Mouse (Mus musculus) 3134 (cell line): ENCODE measurements at regions not wholly inside any gene's neighbourhood (a gene's known extent, or its start where the extent isn't known, plus 50 kb on each side); places are given as distances from the start of the nearest gene placed in this dataset.

Source experiments
- DNase-seq: peaks from one replicate; pipeline ENCODE4 v3.0.0-alpha.2; 2011; ENCODE audit warnings: low spot score; ENCODE audit not compliant: insufficient read length; ENCODE audit errors: extremely low read depth

DNA sequence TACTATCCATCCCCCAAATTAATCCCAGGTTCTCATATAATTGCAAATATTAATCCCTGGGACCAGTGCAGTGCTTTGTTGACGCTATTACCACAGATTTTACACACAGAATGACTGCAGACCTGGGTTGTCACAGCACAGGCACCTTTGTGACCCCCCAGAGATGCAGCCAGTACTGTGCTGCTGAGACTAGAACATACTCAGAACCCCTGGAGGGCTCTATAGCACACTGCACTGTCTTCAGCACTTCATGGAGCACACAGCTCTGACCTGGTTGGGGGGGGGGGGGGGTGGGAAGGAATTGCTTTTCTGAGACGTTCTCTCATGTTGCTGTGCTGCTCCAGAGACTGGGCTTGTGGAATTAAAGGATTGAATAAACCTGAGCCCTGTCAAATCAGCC, 154.9 kb upstream of the Gm34302 start:
- no peak for DNase-seq

DNA sequence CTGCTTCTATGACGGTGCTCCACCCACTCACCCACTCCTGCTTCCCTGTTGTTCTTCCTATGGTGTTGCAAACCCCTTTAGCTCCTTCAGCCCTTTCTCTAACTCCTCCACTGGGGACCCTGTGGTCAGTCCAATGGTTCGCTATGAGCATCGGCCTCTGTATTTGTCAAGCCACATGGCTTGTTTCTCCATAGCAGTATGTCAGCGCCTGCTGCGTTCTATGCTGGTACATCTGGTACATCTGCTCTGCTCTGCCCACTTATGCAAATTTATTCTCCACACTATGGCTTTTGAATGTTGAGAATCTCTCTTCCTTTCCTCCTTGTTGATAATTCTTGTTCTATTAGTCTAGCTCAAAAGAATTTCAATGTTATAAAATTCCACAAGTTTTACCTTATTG, 154.2 kb upstream of the Gm34302 start:
- no peak for DNase-seq

DNA sequence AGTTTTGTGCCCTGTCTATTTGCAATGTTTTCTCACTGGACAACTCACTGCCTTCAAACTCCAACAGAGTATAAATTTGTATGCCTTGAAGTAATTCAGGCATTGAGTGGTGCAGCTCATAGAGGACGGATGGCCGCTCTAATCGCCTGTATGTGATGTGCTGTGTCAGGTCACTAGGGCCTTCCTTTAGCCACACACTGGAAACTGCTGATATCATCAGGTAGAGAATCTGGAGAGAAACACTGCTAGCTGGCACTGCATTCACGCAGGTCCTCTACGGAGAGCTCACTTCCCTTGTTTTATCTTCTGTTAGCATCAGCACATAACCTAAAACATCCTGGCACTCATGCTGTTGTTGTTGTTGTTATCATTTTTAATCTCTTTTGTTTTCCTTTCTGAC, 144.0 kb upstream of the Gm34302 start:
- no peak for DNase-seq

DNA sequence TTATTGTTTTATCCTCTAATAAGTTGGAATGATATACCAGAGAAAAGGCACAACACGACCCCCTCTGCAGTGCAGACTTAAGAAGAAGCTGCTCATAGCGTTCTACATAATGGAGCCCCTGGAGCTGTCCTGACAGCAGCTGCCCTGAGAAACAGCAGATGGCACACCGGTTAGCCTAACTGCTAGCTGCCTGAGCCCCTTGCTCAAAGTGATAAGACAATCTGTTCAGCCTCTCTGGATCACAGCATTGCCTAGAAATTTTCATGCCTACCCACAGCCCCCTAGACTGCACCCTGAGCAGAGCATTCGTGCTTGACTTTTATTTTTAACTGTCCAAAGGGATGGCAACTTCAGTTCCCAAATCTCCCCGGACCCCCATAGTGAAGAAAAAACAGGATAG, 132.4 kb upstream of the Gm34302 start:
- DNase-seq, result no peak

DNA sequence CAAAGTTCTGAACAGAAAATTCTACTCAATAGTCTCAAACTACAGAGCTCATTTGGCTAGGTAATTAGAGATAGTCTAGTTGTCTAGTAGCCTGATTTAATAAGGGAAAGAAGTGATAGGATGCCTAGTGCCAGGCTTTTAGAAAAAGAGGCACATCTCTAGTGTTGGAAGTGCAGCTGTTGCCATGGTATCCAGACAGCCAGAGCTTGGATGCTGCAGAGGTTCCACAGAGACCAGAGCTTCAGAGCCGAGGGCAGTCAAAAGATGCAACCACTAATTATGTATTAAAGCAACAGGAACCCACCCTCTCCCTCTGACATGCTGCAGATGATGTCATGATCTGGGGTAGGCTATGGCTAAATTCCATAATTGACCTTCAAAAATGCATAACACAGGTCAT, 130.0 kb upstream of the Gm34302 start:
- no peak for DNase-seq

DNA sequence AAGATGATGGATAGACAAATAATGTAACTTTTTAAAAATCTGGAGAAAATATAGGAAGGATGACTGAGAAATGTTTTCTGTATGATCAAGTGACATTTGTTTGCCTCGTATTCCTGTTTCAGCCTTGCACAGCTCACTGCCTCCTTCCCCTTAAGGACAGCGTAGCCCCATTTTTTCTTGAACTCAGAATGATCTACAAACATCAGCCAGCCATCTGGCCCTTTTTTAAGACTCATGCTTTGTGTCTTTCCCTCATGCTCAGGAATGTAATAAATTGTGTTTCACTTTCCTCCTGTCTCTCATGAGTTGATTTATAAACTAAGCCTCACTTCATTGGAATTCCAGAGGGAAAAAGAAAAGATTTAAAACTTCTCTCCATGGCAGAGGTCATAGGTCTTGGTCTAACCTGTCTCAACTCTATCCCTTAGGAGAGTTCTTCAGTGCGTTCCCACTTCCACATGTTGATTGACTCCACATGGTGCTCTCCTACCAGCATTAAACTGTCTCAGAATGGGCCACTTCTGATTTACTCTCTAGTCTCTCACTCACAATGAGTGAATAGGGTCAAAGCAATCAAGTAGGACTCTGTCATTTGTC, 129.2 kb upstream of the Gm34302 start:
- no peak for DNase-seq

DNA sequence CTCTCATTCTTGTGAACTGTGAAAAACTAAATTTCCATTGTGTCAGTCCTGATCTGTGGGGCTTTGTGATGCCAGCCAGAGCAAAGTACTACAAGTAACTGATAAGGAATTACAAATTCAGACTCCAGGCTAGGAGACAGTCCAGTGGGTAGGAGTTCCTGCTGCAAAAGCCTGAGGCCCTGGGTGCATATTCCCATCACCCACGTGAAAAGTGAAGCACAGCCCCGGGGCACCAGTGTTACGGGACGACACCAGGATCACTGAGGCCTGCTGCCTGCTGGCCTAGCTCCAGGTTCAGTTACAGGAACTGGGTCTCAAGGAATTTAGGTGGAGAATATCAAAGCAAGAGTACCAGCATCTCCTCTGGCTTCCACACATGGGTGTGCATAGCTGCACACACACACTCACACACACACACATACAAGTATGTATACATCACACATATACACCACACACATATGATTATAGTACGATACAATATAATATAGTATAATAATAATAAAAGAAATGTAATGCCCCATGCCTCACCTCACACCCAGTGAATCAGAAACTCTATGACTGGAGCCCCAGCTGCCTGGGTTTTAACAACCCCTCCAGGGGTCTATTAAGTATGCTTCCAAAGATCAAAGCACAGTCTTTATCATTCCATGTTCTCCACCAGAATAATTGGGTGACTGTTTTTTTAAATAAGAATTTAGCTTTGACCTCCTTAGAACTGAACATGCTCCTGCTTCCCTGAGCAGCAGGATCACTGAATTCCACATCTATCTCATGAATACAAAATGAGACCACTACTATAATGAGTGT, 126.6 kb upstream of the Gm34302 start:
- no peak for DNase-seq

DNA sequence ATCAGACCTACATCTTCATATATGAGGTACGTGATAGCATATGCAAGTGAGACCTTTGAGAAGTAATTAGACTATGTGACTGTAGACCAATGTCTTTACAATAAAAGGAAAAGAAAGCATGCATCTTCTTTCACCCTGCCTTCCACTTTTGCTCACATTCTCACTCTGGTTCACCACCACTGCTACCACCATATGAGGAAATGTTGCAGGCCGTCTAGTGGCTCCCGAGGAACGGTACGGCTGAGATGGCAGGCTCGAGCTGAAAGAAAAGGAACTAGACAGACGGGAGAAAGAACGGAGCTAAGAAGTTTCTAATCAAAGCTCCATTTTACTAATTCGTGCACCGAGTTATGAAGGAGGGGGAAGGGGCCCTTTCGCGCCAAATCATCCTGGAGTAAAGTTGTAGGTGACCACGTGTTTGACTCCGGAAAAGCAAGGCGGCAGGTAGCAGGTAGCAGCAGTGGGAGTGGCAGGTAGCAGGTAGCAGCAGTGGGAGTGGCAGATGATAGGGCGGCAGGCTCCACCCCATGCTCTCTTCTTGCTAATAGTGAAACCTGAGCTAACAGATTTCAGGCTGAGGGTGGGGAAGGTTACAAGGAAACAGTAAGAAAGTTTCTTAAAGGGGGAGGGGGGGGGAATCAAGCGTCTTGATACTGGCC, 125.9 kb upstream of the Gm34302 start:
- DNase-seq, result no peak

DNA sequence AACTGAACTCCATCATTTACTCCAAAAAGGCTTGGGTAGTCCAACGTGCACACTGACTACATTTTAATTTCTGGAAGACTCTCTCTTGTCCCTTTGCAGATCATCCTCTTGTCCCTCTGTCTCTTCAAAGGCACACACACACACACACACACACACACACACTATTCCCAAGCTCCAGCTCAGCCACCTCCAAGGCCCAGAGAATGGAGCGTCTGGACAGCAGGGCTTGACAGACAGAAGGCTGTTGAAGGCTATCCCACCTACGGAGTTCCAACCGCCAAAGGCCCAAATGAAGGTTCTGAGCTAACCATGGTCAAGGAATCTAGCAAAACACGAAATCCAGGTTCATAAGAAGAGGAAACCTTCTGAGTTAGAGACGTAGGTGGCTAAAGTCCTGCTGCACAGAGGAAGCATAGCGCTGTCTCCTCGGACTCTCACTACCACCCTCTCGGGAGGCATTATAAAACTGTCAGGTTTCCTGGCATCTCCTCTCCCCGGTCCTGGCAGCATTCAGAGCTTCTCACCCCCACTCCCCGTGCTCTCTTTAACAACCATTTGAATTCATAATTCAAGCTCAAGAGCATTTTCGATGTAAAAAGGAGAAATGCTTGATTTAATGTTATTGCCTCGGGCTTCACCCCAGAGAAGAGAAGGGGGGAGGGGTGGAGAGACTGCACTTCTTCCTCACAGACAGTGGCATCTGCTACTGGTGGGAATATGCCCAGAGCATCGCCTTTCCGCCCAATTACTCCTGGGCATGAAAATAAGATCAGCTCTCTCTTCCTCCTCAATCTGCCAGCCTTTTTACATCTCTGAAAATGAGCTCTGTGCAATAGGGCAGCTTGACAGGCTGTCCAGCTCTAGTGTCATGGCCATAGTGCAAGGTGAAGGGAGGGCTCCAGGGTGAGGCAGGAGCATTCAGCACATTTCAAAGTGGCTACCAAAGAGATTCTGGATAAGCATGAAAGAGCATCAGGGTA, 99.3 kb upstream of the Gm34302 start:
- no peak for DNase-seq

DNA sequence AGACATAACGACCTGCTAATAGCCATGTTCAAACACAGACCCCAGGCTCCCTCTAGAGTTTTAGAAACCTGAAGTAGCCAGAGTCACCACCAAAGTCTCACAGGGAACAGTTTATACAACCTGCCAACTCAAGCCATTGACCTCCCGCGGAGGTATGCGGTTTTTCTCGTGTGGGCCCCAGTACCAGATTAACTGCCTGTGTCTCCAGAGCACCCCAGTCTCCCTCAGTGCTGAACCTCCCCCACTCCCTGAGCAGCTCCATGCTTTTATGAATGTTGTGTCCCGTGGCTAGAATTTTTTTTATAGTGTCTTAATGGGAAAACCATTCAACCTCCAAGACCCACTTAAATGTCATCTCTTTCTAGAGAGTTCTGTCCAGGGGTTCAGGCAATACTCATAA, 98.5 kb upstream of the Gm34302 start:
- DNase-seq, result no peak

DNA sequence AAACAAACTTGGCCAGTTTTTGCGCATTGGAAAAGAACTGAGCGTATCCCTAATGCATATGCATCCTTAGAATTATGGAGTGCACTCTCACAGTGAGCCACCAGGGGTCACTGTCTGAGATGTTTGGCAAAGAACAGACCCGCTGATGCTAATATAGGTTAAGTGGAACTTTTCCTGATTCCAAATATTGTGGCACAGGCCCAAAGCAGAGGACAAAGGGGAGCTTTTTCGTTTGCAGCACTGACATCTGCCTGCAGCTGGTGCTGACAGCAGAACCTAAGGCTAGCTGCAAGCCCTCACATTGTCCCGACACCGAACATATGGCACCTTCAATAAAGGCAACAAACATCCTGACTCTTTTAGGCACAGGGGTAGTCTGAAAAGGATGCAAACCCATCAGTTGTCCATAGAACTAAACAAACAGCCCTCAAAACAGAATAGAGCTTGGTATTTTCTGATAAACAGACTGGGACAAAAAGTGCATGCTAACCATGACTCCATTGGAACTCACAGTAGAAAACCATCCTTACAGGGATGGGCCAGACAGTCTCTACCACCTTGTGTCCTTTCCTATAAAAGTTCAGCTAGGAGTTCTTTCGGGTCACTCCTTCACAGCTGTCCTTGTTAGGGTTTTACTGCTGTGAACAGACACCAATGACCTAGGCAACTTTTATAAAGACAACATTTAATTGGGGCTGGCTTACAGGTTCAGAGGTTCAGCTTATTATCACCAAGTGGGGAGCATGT, 87.1 kb upstream of the Gm34302 start:
- no peak for DNase-seq

DNA sequence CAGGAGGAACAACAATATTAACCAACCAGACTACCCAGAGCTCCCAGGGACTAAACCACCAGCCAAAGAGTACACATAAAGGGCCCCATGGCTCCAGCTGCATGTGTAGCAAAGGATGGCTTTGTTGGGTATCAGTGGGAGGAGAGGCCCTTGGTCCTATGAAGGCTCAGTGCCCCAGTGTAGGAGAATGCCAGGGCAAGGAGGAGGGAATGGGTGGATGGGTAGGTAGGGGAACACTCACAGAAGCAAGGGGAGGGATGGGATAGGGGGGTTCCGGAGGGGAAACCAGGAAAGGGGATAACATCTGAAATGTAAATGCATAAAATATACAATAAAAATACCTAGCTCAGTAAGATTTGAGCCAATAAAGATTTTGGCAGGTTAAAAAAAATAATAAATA, 86.4 kb upstream of the Gm34302 start:
- DNase-seq, result no peak

DNA sequence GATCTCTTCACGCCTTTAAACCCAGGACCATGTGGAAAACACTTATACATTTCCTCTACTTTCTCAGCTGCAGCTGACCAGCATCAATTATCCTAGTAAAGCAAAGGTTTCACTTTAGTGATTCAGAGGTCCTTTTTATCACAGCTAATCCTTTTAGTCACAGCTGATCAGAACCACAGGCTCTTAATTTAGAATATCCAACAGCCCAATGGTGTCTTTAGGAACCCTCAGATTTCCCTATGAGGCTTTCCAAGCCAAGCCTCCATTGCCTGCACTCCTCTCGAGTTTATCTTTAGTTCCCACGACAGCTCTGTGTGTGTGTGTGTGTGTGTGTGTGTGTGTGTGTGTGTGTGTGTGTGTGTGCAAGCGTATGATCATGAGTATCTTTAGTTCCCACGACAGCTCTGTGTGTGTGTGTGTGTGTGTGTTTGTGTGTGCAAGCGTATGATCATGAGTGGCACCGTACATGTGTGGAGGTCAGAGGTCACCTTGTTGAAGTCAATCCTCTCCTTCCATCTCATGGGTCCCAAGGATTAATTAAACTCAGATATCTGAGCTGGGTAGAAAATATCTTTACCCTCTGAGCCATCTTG, 85.4 kb upstream of the Gm34302 start:
- DNase-seq, result no peak

DNA sequence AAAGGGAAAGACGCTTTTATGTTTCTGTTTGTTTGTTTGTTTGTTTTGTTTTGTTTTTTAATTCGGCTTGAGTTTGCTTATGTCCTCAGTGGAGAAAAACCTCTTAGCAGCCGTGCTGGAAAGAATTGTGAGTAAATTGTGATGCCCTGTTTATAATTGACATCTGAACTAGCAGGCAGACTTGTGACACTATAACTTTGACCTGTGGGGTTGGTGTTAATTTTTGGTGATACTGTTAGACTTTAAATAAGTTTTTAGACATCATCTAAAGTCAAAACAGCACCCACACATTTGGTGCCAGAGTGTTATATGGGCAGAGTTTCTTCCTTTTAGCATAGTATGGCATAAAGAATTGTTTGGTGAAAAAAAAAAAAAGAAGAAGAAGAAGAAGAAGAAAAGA, 84.0 kb upstream of the Gm34302 start:
- no peak for DNase-seq

DNA sequence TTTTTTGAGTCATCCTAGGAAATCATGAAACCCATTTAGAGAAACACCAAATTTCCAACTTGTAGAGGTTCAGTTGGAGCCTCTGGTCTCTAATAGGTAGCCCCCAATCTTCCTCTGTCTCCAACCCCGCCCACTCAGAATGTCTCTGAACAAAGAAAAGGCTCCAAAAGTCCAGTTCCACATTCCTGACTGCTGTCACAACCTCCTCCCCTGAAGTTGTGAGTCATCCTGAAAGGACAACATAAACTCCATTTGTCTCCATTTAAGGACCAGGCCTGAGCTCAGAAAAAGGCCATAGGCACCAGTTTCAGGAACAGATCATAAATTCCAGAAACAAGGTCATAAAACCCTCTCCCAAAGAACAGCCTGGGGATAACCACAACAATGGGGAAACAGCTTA, 79.4 kb upstream of the Gm34302 start:
- DNase-seq, result no peak

DNA sequence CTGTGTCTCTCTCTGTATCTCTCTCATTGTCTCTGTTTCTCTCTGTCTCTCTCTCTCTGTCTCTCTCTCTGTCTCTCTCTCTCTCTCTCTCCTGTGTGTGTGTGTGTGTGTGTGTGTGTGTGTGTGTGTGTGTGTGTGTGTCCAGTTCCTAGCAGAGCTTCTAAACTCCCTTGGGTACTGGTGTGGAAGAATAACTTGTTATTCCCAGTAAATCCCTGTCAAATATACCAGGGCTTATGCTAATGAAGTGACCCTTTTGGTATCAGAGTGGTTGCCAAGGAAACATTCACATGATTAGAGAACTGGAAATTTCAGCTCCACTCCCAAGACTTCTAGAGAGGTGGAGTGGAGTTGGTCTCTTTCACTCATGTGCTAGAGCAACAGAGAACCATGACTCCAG, 78.9 kb upstream of the Gm34302 start:
- DNase-seq, result no peak

DNA sequence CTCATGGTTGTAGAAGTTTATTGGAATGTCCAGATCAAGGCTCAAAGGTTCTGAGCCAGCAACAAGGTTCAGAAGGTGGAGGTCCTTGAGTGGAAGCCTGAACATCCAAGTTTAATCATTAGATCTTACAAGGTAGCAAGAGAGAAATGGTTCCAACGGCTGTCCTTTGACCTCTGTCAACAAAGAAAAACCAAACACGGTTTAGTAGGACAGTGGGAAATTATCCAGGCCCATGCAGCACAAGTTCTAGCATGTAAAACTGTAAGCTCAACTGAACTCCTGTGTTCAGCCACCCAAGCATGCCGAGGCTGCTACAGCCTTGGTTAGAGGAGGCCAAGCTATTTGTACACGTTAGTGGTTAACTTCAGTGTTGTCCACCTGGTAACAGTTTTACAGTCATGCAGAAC, 77.1 kb upstream of the Gm34302 start:
- no peak for DNase-seq

DNA sequence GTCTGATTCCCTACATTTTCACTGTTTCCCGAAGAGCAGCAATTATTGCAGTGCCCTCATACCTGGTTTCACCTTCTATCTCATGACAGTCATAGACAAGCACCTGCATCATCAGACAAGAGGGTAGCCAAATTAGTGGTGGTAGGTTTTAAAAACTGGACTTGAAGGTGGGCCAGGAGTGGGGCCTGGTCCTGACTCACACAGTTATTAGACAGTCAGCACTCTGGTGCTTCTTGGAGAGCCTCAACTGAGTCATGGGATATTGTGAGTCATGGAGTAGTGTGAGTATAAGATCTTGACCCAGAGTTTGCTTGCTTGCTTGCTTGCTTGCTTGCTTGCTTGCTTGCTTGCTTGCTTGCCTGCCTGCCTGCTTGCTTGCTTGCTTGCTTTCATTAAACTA, 73.1 kb upstream of the Gm34302 start:
- DNase-seq, result peak; percentile 11

DNA sequence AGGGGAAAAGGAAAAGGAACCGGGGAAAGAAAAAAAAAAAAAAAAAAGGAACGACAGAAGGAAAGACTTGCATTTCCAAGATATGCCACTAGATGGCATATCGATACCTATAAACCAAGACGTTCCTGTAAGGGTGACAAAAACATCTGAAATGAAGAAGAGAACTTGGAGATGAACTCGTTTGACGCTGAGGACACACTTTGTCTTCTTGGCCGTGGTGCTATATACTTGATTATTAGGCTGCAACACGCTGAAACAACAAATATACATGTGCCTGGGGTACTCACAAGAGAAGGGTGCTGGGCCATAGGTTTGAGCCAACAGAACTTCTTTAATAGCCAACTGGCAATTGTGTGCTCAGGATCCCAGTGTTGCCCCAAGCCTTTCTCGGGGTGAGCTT, 71.2 kb upstream of the Gm34302 start:
- DNase-seq, result peak; percentile 40

DNA sequence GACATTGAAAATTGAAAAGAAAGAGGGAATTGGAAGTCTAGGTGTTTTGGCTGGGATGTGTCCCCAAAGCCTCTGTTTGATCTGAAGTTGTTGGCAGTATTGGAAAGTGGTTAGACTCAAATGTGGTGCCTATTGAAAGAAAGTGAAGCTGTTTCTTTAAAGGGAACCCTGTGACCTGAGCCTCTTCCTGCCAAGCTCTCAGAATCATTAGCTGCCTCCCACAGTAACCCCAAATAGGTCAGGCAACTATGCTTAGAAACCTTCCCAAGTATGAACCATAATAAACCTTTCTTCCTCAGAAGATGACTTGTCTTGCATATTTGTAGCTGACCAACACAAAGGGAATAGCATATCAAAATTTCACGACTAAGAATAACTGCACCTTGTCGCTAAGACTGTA, 69.7 kb upstream of the Gm34302 start:
- DNase-seq, result no peak
